Mouse (Mus musculus): ENCODE data around the gene Gm6408. TPM values are rescaled to one million over a fixed set of nuclear protein-coding genes. Genes with fewer than 3 reads are reported as not detected.
"Not testable (repeated sequence)": the region's sequence is repeated elsewhere in the genome, so short reads cannot be mapped to it uniquely, and the experiment has no call there.

Gm6408 gene
- polyA plus RNA-seq, 1 experiment: not detected

GRCm38 (mm10) chr5:146471311-146471710 lies 10.5 kb upstream of the Gm6408 start:
- DNase-seq (ENCODE audit: low read depth in 1 of 2, low spot score in 2 of 2): no peak
- Histone ChIP-seq H3K4me1 (ENCODE audit: control insufficient read depth, insufficient read depth, insufficient read length) (no peaks in the 10 kb centered on the region), H3K27ac (ENCODE audit: insufficient read depth, low read length) (no peak overlapping the region), H3K4me3 (ENCODE audit: extremely low read depth, insufficient read depth, insufficient read length) (no peak overlapping the region), H3K27me3 (ENCODE audit: control insufficient read depth, insufficient read depth, low read length) (no peaks in the 10 kb centered on the region), H3K36me3 (ENCODE audit: control insufficient read depth, insufficient read depth, low read length) (no peaks in the 10 kb centered on the region)
- TF ChIP-seq CTCF (IDR thresholded peaks at IDR 0.05; ENCODE audit: extremely low read depth, insufficient read depth, insufficient read length, insufficient replicate concordance) (no peak), POLR2A (IDR thresholded peaks at IDR 0.05; ENCODE audit: low read depth, low read length) (no peak)
- WGBS: 86% methylated on average over 5 of the region's 5 CpGs

- no peak overlapping the region for H3K27ac ChIP-seq (ENCODE audit: insufficient read depth, low read length)
- H3K36me3 ChIP-seq (ENCODE audit: control insufficient read depth, insufficient read depth, low read length): no peaks in the 10 kb centered on the region
- no peaks in the 10 kb centered on the region for H3K27me3 ChIP-seq (ENCODE audit: control insufficient read depth, insufficient read depth, low read length)
- H3K4me3 ChIP-seq (ENCODE audit: extremely low read depth, insufficient read depth, insufficient read length): no peak overlapping the region
- H3K4me1 ChIP-seq (ENCODE audit: control insufficient read depth, insufficient read depth, insufficient read length): no peaks in the 10 kb centered on the region
- 84% methylated on average over 12 of the region's 12 CpGs for WGBS
- DNase-seq (ENCODE audit: low read depth in 1 of 2, low spot score in 2 of 2): no peak
- no peak for TF ChIP-seq CTCF (IDR thresholded peaks at IDR 0.05; ENCODE audit: extremely low read depth, insufficient read depth, insufficient read length, insufficient replicate concordance)
- no peak for TF ChIP-seq POLR2A (IDR thresholded peaks at IDR 0.05; ENCODE audit: low read depth, low read length)
Observed at GRCm38 (mm10) chr5:146471821-146472220, 9.9 kb upstream of the Gm6408 start.

GRCm38 (mm10) chr5:146479564-146479963 lies 2.2 kb upstream of the Gm6408 start:
- not testable (repeated sequence) for DNase-seq (ENCODE audit: low read depth in 1 of 2, low spot score in 2 of 2); H3K27ac ChIP-seq (ENCODE audit: insufficient read depth, low read length); H3K36me3 ChIP-seq (ENCODE audit: control insufficient read depth, insufficient read depth, low read length); H3K4me1 ChIP-seq (ENCODE audit: control insufficient read depth, insufficient read depth, insufficient read length); H3K27me3 ChIP-seq (ENCODE audit: control insufficient read depth, insufficient read depth, low read length); H3K4me3 ChIP-seq (ENCODE audit: extremely low read depth, insufficient read depth, insufficient read length)
- WGBS: 16% methylated on average over 4 of the region's 4 CpGs

GRCm38 (mm10) chr5:146488959-146489358 lies 7.2 kb downstream of the Gm6408 start:
- not testable (repeated sequence) for H3K27ac ChIP-seq (ENCODE audit: insufficient read depth, low read length); H3K4me1 ChIP-seq (ENCODE audit: control insufficient read depth, insufficient read depth, insufficient read length); H3K4me3 ChIP-seq (ENCODE audit: extremely low read depth, insufficient read depth, insufficient read length); H3K27me3 ChIP-seq (ENCODE audit: control insufficient read depth, insufficient read depth, low read length); H3K36me3 ChIP-seq (ENCODE audit: control insufficient read depth, insufficient read depth, low read length)
- 13% methylated on average over 3 of the region's 4 CpGs for WGBS
- peak in 1 of 2 experiments; percentile 14 for DNase-seq (ENCODE audit: low read depth in 1 of 2, low spot score in 2 of 2)

DNA sequence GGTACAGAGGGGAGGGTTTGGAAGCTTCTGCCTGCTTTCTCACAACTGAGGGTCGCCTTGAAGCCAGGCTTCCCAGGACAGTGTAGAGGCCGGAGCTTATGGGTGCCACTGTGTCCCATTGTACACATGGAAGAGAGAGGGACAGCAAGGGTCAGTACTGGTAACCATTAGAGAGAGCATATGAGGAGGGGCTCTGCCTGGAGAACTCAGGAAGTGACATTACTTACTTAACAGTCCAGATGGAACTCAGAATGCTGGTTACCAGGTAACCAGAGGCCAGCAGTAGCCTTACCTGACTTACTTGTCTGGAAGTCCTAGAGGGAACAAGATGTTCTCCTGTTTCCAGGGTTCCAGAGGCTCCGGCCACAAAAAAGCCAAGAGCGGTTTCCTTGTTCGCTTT lies 9.3 kb downstream of the Gm6408 start, which contains the start of gene Gm6370:
Gene Gm6370, plus strand, starts transcription at position 301 of the 400 bp plus-strand sequence.
- H3K4me1 ChIP-seq (ENCODE audit: control insufficient read depth, insufficient read depth, insufficient read length); H3K36me3 ChIP-seq (ENCODE audit: control insufficient read depth, insufficient read depth, low read length); H3K27ac ChIP-seq (ENCODE audit: insufficient read depth, low read length); H3K4me3 ChIP-seq (ENCODE audit: extremely low read depth, insufficient read depth, insufficient read length); DNase-seq (ENCODE audit: low read depth in 1 of 2, low spot score in 2 of 2); H3K27me3 ChIP-seq (ENCODE audit: control insufficient read depth, insufficient read depth, low read length): not testable (repeated sequence)
- WGBS: no CpG with 5 or more reads among the region's 5 CpGs

DNA sequence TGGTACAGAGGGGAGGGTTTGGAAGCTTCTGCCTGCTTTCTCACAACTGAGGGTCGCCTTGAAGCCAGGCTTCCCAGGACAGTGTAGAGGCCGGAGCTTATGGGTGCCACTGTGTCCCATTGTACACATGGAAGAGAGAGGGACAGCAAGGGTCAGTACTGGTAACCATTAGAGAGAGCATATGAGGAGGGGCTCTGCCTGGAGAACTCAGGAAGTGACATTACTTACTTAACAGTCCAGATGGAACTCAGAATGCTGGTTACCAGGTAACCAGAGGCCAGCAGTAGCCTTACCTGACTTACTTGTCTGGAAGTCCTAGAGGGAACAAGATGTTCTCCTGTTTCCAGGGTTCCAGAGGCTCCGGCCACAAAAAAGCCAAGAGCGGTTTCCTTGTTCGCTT lies 20.3 kb downstream of the Gm6408 start, which contains the start of gene 4930449I24Rik:
Gene 4930449I24Rik, plus strand, starts transcription at position 301 of the 400 bp plus-strand sequence.
- H3K27ac ChIP-seq (ENCODE audit: insufficient read depth, low read length): not testable (repeated sequence)
- no CpG with 5 or more reads among the region's 5 CpGs for WGBS

DNA sequence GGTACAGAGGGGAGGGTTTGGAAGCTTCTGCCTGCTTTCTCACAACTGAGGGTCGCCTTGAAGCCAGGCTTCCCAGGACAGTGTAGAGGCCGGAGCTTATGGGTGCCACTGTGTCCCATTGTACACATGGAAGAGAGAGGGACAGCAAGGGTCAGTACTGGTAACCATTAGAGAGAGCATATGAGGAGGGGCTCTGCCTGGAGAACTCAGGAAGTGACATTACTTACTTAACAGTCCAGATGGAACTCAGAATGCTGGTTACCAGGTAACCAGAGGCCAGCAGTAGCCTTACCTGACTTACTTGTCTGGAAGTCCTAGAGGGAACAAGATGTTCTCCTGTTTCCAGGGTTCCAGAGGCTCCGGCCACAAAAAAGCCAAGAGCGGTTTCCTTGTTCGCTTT lies 32.1 kb downstream of the Gm6408 start, which contains the start of gene Gm3402:
Gene Gm3402, plus strand, starts transcription at position 301 of the 400 bp plus-strand sequence.
- H3K36me3 ChIP-seq (ENCODE audit: control insufficient read depth, insufficient read depth, low read length); H3K4me1 ChIP-seq (ENCODE audit: control insufficient read depth, insufficient read depth, insufficient read length); H3K27ac ChIP-seq (ENCODE audit: insufficient read depth, low read length); H3K4me3 ChIP-seq (ENCODE audit: extremely low read depth, insufficient read depth, insufficient read length); H3K27me3 ChIP-seq (ENCODE audit: control insufficient read depth, insufficient read depth, low read length); DNase-seq (ENCODE audit: low read depth in 1 of 2, low spot score in 2 of 2): not testable (repeated sequence)
- 83% methylated on average over 1 of the region's 5 CpGs for WGBS

More for the DNA sequence above, 20.3 kb downstream of the Gm6408 start, which contains the start of gene 4930449I24Rik:
- not testable (repeated sequence) for H3K4me3 ChIP-seq (ENCODE audit: extremely low read depth, insufficient read depth, insufficient read length); H3K27me3 ChIP-seq (ENCODE audit: control insufficient read depth, insufficient read depth, low read length); H3K4me1 ChIP-seq (ENCODE audit: control insufficient read depth, insufficient read depth, insufficient read length); DNase-seq (ENCODE audit: low read depth in 1 of 2, low spot score in 2 of 2); H3K36me3 ChIP-seq (ENCODE audit: control insufficient read depth, insufficient read depth, low read length)

DNA sequence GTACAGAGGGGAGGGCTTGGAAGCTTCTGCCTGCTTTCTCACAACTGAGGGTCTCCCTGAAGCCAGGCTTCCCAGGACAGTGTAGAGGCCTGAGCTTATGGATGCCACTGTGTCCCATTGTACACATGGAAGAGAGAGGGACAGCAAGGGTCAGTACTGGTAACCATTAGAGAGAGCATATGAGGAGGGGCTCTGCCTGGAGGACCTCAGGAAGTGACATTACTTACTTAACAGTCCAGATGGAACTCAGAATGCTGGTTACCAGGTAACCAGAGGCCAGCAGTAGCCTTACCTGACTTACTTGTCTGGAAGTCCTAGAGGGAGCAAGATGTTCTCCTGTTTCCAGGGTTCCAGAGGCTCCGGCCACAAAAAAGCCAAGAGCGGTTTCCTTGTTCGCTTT lies 43.7 kb downstream of the Gm6408 start, which contains the start of gene Gm3404:
Gene Gm3404, plus strand, starts transcription at position 301 of the 400 bp plus-strand sequence.
- not testable (repeated sequence) for DNase-seq (ENCODE audit: low read depth in 1 of 2, low spot score in 2 of 2); H3K4me3 ChIP-seq (ENCODE audit: extremely low read depth, insufficient read depth, insufficient read length); H3K27me3 ChIP-seq (ENCODE audit: control insufficient read depth, insufficient read depth, low read length); H3K36me3 ChIP-seq (ENCODE audit: control insufficient read depth, insufficient read depth, low read length); H3K4me1 ChIP-seq (ENCODE audit: control insufficient read depth, insufficient read depth, insufficient read length); H3K27ac ChIP-seq (ENCODE audit: insufficient read depth, low read length)
- WGBS: 94% methylated on average over 3 of the region's 3 CpGs

Other genes with a start within 250 kb of the Gm6408 start
- gene Wasf3, start 97.0 kb upstream of the Gm6408 start, polyA plus RNA-seq (2012; rRNA removed): 0.49 and 0.68 TPM in 2 replicates
- gene Gm6370, start 9.4 kb downstream of the Gm6408 start, polyA plus RNA-seq (2012; rRNA removed): not detected in 2 replicates
- not detected in 2 replicates for gene 4930449I24Rik, start 20.4 kb downstream of the Gm6408 start, polyA plus RNA-seq (2012; rRNA removed)
- gene Gm3402, start 32.2 kb downstream of the Gm6408 start, polyA plus RNA-seq (2012; rRNA removed): not detected in 2 replicates
- gene Gm3404, start 43.8 kb downstream of the Gm6408 start, polyA plus RNA-seq (2012; rRNA removed): not detected in 2 replicates
- gene Gm3409, start 55.7 kb downstream of the Gm6408 start, polyA plus RNA-seq (2012; rRNA removed): not detected in 2 replicates
- not detected in 2 replicates for gene Gm3415, start 74.2 kb downstream of the Gm6408 start, polyA plus RNA-seq (2012; rRNA removed)
- gene Gpr12, start 103.3 kb downstream of the Gm6408 start, polyA plus RNA-seq (2012; rRNA removed): 0.18 and 0.27 TPM in 2 replicates

All from spleen, adult 2 months (tissue).